Mouse (Mus musculus) heart, adult 11 months (tissue): ENCODE data around the gene Klk13.
A peak's percentile ranks its signal among the peaks of the same experiment; 100 is the strongest.

Experiments
- DNase-seq: peaks from one replicate; pipeline ENCODE4 v3.0.0; 2022

Klk13 gene

DNA sequence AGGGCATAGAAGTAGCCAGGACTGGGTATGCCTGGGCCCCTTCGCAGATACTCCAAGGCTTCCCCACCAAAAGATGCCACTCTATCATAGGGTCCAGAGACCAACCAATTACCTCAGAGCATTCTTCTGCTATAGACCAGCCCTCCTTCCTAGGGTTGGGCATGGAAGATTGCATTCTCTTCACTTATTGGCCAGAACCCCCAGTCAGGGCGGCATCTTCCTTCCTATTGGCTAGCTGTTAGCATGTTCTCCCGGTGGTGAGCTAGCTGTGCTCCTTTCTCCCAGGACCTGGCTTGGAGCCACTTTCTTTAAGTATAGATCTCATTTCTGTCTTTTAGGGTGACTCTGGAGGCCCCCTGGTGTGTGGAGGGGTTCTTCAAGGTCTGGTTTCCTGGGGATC is 60.5 kb downstream of the Klk13 start:
- DNase-seq = peak; percentile 74

GRCm38 (mm10) chr7:43774364-43774763 is 62.0 kb downstream of the Klk13 start, which contains the start of gene Klk11:
Klk11 (plus strand) TSS chr7:43774604.
- DNase-seq = peak; percentile 87

GRCm38 (mm10) chr7:43774802-43775201 is 62.4 kb downstream of the Klk13 start:
- peak; percentile 76 for DNase-seq

DNA sequence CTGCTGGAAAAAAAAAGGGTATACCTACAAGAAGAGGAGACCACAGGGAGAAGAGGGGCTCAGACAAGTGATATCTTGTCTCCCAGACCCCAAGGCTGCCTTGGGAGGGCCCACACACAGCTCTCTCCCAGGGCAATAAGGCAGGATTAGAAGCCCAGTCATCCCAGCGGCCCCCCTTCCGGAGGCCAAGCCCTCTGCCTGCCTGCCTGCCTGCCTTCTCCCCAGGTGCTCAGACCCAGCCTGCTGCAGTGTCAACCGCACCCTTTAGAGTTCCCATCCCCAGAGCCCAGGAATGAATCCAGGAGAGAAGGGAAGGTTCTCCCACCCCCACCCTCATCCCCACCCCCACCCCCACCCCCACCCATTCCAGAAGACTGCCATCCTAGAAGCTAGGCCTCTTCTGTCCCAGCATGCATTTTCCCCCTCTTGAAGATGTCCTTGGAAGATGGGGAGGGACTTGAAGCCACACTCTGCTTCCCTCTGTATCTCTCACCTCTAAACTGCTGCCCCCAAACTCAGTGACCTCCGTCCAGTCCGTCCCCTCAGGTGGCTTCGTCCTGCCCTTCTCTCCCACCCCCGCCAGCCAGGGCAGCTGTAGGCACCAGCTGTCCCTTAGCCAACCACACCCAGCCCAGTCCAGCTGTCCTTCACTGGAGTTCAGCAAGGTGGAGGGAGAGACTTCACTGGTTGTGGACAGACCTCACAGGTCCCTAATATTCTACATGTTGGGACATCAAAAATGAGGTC is 63.1 kb downstream of the Klk13 start:
- peak; percentile 77 for DNase-seq

- peak; percentile 73 for DNase-seq
Observed at GRCm38 (mm10) chr7:43776506-43776905, 64.1 kb downstream of the Klk13 start.
